Mouse (Mus musculus): Measurements from ENCODE around the gene Lingo3.
"Not testable (repeated sequence)": the region's sequence is repeated elsewhere in the genome, so short reads cannot be mapped to it uniquely, and the experiment has no call there.

The Lingo3 gene

GRCm38 (mm10) chr10:80843087-80843930 lies 530 bp downstream of the Lingo3 start:
- no peak for DNase-seq (ENCODE audit: low spot score in 2 of 2)

DNA sequence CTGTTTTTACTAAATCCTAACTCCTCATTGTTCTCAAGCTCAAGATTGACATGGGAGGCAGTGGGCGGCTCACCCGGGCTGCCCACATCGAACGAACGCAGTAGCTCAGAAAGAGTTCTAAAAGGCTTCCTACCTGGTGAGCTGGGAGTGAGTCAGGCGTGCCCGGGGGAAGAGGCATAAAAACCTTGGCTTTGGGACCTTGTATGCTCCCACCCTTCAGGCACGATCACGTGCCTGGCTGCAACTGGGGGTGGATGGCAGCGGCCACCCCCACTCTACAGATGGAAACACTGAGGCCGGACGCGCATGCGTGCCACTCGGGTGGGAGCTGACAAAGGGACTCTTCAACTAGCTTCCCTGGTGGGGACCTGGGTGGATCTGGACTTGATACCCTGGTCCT lies 1.5 kb downstream of the Lingo3 start:
- DNase-seq (ENCODE audit: low spot score in 2 of 2), result no peak

GRCm38 (mm10) chr10:80841685-80842084 lies 2.2 kb downstream of the Lingo3 start:
- no peak for DNase-seq (ENCODE audit: low spot score in 2 of 2)

GRCm38 (mm10) chr10:80839848-80840247 lies 4.0 kb downstream of the Lingo3 start:
- no peak for DNase-seq (ENCODE audit: low spot score in 2 of 2)

- no peak for DNase-seq (ENCODE audit: low spot score in 2 of 2)
Measured at GRCm38 (mm10) chr10:80838346-80838912, 5.4 kb downstream of the Lingo3 start.

GRCm38 (mm10) chr10:80837827-80838226 lies 6.0 kb downstream of the Lingo3 start:
- no peak for DNase-seq (ENCODE audit: low spot score in 2 of 2)

DNA sequence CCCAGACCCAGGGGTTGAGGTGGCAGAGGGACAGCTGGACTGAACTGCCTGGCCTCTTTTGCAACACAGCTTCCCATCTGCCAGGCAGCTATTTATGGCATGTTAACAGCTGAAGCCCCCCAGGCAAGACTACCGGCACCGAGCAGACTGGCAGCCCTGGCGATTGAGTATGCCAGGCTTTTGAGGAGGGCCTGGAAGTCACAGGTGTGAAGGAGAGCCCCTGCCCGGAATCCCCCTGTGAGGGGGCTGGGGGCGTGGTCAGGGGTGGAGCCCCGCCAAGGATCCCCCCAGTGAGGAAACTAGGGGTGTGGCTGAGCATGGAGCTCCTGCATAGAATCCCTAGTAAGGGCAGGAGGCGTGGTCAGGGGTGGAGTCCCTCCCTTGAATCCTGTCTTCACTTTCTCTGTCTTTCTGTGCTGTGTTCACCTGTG lies 6.9 kb downstream of the Lingo3 start:
- DNase-seq (ENCODE audit: low spot score in 2 of 2), result no peak

- no peak for DNase-seq (ENCODE audit: low spot score in 2 of 2)
Measured at GRCm38 (mm10) chr10:80835617-80836016, 8.2 kb downstream of the Lingo3 start.

DNA sequence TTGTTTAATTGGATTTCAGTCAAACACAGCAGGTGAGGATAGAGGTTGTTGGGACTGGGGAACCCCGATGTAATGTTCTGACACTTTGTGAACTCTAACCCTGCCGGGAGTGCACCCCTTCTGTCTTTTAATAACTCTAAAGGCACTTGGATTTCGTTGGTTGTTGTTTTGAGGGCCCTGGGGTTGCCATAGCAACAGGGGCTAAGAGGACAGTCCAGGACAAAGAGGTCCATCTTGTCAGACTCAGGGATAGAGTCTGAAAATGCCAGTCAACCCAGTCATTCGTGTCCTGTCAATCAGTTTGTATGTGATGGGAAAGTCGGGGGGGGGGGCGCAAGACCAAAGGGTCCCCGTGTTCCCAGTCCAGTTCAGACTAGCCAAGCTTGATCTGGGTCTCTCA lies 11.0 kb downstream of the Lingo3 start:
- no peak for DNase-seq (ENCODE audit: low spot score in 2 of 2)

GRCm38 (mm10) chr10:80831136-80831535 lies 12.7 kb downstream of the Lingo3 start:
- DNase-seq (ENCODE audit: low spot score in 2 of 2), result peak; percentile 34 to 43

DNA sequence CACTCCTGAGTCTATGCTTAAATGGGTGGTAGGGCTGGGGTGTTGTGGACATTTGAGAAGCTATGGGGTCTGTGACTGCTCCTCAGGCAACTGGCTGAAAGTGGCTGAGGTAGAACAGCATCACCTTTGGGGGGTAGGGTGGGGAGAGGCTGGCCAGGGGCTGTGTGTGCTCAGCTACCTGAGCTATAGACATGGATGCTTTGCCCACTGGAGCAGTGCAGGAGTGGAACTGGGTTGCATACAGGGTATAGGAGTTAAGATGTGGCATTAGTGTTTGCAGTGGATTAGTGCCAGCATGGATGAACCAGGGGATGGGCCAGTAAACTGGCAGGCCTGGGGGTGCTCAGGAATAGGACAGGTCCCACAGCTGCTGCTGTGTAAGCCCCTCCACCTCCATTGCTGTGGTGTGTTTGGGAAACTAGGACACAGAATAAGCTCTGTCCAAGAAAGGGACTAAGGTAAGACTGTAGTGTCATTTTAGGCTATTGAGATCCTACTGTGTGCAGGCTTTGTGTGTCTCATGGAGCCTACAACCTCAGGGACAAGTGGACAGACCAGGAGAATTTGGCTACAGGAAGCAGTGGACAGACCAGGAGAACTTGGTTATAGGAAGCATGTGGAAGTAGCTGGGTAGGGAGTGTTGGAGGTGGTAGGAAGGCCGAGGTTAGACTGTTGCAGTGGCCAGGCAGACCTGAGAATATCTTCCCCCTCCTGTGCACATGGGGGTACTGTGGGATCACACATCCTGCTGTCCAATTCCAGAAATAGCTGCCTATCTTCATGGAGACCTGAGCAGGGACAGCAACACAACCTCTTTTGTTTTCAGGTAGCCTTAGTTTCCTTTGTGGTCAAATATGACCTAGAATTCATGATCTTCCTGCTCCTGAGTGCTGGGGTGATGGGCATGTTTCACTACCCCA lies 14.2 kb downstream of the Lingo3 start:
- no peak for DNase-seq (ENCODE audit: low spot score in 2 of 2)

DNA sequence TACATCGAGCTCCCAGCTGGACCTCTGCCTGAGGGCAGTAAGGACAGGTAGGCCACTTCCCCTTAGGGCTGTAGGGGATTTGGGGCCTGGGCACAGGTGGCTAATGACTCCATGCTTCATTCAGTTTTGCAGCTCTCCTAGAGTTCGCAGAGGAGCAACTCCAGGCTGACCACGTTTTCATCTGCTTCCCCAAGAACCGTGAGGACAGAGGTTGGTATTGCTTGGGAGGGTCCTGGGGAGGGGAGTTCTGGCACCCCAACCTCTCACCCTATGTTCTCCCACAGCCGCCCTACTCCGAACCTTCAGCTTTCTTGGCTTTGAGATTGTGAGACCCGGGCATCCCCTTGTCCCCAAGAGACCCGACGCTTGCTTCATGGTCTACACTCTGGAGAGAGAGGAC lies 15.3 kb downstream of the Lingo3 start:
- DNase-seq (ENCODE audit: low spot score in 2 of 2), result not testable (repeated sequence)

DNA sequence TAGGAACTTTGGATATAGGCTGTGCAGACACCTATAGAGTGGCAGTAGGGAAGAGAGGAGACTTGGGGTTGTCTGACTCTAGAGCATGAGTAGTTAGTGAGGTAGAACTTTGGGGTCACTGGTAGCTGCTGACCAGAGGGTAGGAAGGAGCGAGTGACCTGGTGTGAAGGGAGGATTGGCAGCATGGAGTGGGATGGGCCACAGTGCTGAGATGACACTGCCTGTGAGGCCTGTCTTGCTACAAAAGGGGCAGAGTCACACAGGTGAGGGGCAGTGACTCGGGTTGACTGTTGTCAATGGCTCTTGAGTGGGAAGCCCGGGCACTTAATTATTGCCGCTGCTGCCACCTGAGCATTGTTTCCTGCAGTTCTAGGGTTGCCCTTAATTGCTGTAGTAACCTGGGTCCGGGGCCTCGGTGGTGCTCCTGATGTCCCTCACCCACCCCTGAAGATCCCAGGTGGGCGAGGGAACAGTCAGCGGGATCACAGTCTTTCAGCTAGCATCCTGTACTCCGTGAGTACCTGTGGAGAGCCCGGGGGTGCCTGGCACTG lies 15.9 kb downstream of the Lingo3 start:
- DNase-seq (ENCODE audit: low spot score in 2 of 2), result no peak

GRCm38 (mm10) chr10:80827063-80827869 lies 16.6 kb downstream of the Lingo3 start:
- no peak for DNase-seq (ENCODE audit: low spot score in 2 of 2)

- peak; percentile 93 to 97 for DNase-seq (ENCODE audit: low spot score in 2 of 2)
Measured at GRCm38 (mm10) chr10:80826151-80827062, 17.4 kb downstream of the Lingo3 start, which contains the start of gene Oaz1. Gene Oaz1 (plus strand): TSS chr10:80826656.

DNA sequence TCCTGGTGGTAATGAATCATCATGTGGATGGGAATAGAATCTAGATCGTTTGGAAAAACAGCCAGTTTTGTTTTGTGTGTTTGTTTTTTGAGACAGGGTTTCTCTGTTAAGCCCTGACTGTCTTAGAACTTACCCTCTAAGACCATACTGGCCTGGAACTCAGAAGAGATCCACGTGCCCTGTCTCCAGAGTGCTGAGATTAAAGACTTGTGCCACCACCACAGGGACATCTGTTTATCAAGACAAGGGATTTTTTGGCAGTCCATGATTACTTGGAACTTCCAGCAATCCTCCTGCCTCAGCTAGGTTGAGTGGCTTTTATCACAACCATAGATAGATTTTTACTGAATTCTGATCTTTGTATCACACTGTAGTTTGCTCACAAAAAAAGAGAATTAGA lies 19.0 kb downstream of the Lingo3 start:
- no peak for DNase-seq (ENCODE audit: low spot score in 2 of 2)

- DNase-seq (ENCODE audit: low spot score in 2 of 2), result no peak
Measured at GRCm38 (mm10) chr10:80823847-80824643, 19.8 kb downstream of the Lingo3 start.

DNA sequence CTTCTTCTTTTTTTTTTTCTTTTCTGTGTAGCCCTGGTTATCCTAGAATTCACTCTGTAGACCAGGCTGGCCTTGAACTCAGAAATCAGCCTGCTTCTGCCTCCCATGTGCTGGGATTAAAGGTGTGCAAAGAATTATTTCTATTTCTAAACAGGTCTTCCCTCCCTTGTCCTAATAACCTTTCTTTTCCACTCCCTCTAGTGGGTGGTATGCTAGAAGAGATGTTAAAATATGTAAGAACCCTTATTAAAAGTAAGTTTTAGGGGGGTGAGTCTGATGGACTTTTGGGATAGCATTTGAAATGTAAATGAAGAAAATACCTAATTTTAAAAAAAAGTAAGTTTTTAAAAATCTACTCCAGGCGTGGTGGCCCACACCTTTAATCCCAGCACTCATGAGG lies 20.5 kb downstream of the Lingo3 start:
- DNase-seq (ENCODE audit: low spot score in 2 of 2), result no peak

DNA sequence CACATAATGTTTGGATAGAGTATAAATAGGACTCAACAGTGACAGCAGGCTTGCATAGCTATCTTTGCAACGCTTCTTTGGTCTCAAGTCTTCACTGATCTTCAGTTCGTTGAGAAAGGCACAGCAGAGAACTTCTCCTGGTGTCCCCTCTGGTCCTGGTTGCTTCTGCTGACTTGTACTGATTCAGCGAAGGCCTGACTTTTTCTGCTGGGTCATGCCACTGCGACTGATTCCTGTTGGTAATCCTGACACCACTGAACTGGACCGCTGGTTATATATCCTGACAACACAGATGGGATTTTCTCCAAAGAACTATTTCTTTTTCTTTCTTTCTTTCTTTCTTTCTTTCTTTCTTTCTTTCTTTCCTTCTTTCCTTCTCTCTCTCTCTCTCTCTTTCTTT lies 21.3 kb downstream of the Lingo3 start:
- no peak for DNase-seq (ENCODE audit: low spot score in 2 of 2)

Measured in spleen, postnatal 14 days (tissue).